Comparison of ENCODE assay signal across 32 mouse cellular contexts in the genomic region with DNA sequence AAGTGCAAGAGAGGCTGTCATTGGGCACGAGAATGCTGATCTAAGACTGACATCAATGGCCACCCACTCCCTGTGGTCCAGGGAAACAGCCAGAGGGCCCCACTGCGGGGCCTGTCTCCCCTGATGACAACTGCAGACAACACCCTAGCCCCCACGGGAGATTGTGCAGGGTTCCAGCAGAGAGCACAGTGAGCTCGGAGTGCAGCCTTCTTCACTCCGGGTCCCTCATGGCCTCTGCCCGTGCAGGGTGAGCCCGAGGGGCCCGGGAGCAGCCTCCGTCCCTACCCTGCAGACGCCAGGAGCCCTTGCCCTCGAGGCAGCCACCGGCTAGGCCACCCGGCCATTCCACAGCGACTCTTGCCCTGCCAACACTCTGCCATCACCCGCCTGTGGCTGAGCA.
"Had no signal": no experiment of that assay in that cellular context is flagged by ENCODE, and none has a peak within 500 bp of the region (broad histone marks: within the 10 kb centered on the region; RNA-seq: fewer than 3 reads in every experiment).

No protein-coding gene starts in this region.

- DNase-seq: left cerebral cortex, postnatal 4 days; liver; liver, embryonic 13.5 days; liver, postnatal 0 days; lung, adult 18-20 months; lung, adult 2 months; lung, embryonic 14.5 days; lung, postnatal 10 days; lung, postnatal 14 days; lung, postnatal 36 days; lung, postnatal 4 days; midbrain, embryonic 14.5 days had no signal

- H3K27ac ChIP-seq: limb, embryonic 10.5 days; limb, embryonic 12.5 days; limb, embryonic 13.5 days; limb, embryonic 15.5 days; liver, embryonic 12.5 days; liver, embryonic 13.5 days; liver, embryonic 14.5 days; liver, embryonic 15.5 days; lung, embryonic 15.5 days; macrophage; midbrain, embryonic 10.5 days; midbrain, embryonic 12.5 days; midbrain, embryonic 13.5 days; midbrain, embryonic 15.5 days; neural tube, embryonic 12.5 days had no signal

- H3K36me3 ChIP-seq: limb, embryonic 10.5 days; limb, embryonic 12.5 days; limb, embryonic 13.5 days; limb, embryonic 15.5 days; liver, embryonic 12.5 days; liver, embryonic 13.5 days; liver, embryonic 15.5 days; lung, embryonic 15.5 days; midbrain, embryonic 10.5 days; midbrain, embryonic 12.5 days; midbrain, embryonic 13.5 days; midbrain, embryonic 15.5 days; neural tube, embryonic 12.5 days had no signal

- H3K27me3 ChIP-seq: limb, embryonic 12.5 days; limb, embryonic 13.5 days; limb, embryonic 15.5 days; liver, embryonic 12.5 days; liver, embryonic 13.5 days; liver, embryonic 15.5 days; lung, embryonic 15.5 days; megakaryocyte, embryonic 14.5 days; midbrain, embryonic 12.5 days; midbrain, embryonic 13.5 days; midbrain, embryonic 15.5 days; neural tube, embryonic 12.5 days had no signal

- ATAC-seq: liver, embryonic 12.5 days; liver, postnatal 0 days; lung, postnatal 0 days; midbrain, embryonic 13.5 days; midbrain, embryonic 15.5 days; midbrain, embryonic 16.5 days had no signal

- H3K4me1 ChIP-seq: limb, embryonic 10.5 days; limb, embryonic 13.5 days; limb, embryonic 15.5 days; liver, embryonic 12.5 days; liver, embryonic 13.5 days; liver, embryonic 15.5 days; lung, embryonic 15.5 days; megakaryocyte, embryonic 14.5 days; midbrain, embryonic 10.5 days; midbrain, embryonic 12.5 days; midbrain, embryonic 13.5 days; midbrain, embryonic 15.5 days; neural tube, embryonic 12.5 days had no signal

- H3K4me2 ChIP-seq: limb, embryonic 12.5 days; limb, embryonic 13.5 days; limb, embryonic 15.5 days; liver, embryonic 11.5 days; liver, embryonic 12.5 days; liver, embryonic 13.5 days; liver, embryonic 15.5 days; lung, embryonic 14.5 days; lung, embryonic 15.5 days; midbrain, embryonic 11.5 days; midbrain, embryonic 12.5 days; midbrain, embryonic 13.5 days; midbrain, embryonic 15.5 days; neural tube, embryonic 12.5 days had no signal

- H3K4me3 ChIP-seq: limb, embryonic 10.5 days; limb, embryonic 12.5 days; limb, embryonic 13.5 days; limb, embryonic 15.5 days; liver, embryonic 12.5 days; liver, embryonic 13.5 days; liver, embryonic 15.5 days; lung, embryonic 15.5 days; megakaryocyte, embryonic 14.5 days; midbrain, embryonic 10.5 days; midbrain, embryonic 12.5 days; midbrain, embryonic 13.5 days; midbrain, embryonic 15.5 days; myocyte; neural tube, embryonic 12.5 days had no signal

- H3K9ac ChIP-seq: limb, embryonic 12.5 days; limb, embryonic 13.5 days; limb, embryonic 15.5 days; liver, embryonic 12.5 days; liver, embryonic 13.5 days; liver, embryonic 14.5 days; liver, embryonic 15.5 days; liver, postnatal 0 days; lung, embryonic 14.5 days; lung, embryonic 15.5 days; midbrain, embryonic 12.5 days; midbrain, embryonic 13.5 days; midbrain, embryonic 15.5 days; neural tube, embryonic 12.5 days had no signal

- H3K9me3 ChIP-seq: limb, embryonic 10.5 days; limb, embryonic 12.5 days; limb, embryonic 13.5 days; limb, embryonic 15.5 days; liver, embryonic 12.5 days; liver, embryonic 15.5 days; lung, embryonic 15.5 days; midbrain, embryonic 10.5 days; midbrain, embryonic 12.5 days; midbrain, embryonic 13.5 days; midbrain, embryonic 15.5 days; neural tube, embryonic 12.5 days had no signal
